ENCODE assay signal across 26 mouse cellular contexts in the genomic region with DNA sequence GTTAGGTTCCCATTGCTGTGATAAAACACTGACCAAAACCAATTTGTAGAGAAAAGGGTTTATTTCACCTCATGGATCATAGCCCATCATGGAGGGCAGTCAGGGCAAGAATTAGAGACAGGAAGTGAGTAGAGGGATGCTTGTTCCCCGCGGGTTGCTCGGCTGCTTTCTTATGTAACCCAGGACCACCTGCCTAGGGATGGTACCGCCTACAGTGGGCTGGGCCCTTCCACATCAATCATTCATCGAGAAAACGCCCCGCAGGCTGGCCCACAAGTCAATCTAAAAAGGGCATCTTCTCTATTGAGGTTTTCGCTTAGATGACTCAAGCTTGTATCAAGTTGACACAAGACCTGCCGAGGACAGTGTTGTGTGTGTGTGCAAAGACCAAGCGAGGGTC. TPM values are rescaled to one million over a fixed set of nuclear protein-coding genes. Genes with fewer than 3 reads are reported as not detected.
DNase-seq lines count a peak whose midpoint lies in the region; ATAC-seq and TF ChIP-seq lines count a peak whose summit lies in the region.
"Had no signal": no experiment of that assay in that cellular context is flagged by ENCODE, and none has a peak within 500 bp of the region (broad histone marks: within the 10 kb centered on the region; RNA-seq: fewer than 3 reads in every experiment).

No protein-coding gene starts in this region.

- 83% methylated on average over 10 of the region's 10 CpGs for WGBS in forebrain, embryonic 16.5 days
- 79% methylated on average over 10 of the region's 10 CpGs for WGBS in forebrain, embryonic 13.5 days
- WGBS in midbrain, embryonic 12.5 days: 75% methylated on average over 10 of the region's 10 CpGs
- WGBS in midbrain, embryonic 10.5 days: 78% methylated on average over 10 of the region's 10 CpGs
- WGBS in hindbrain, embryonic 15.5 days: 79% methylated on average over 10 of the region's 10 CpGs
- 76% methylated on average over 10 of the region's 10 CpGs for WGBS in midbrain, postnatal 0 days

- no peak for TF ChIP-seq CTCF in midbrain, postnatal 0 days (IDR thresholded peaks at IDR 0.05)

- H3K36me3 ChIP-seq in forebrain, embryonic 16.5 days (ENCODE audit: control insufficient read depth, insufficient read depth): no peaks in the 10 kb centered on the region
- no peaks in the 10 kb centered on the region for H3K36me3 ChIP-seq in forebrain, embryonic 13.5 days (ENCODE audit: poor library complexity, severe bottlenecking)
- H3K36me3 ChIP-seq in midbrain, embryonic 12.5 days: no peaks in the 10 kb centered on the region
- no peaks in the 10 kb centered on the region for H3K36me3 ChIP-seq in midbrain, embryonic 10.5 days
- H3K36me3 ChIP-seq in hindbrain, embryonic 15.5 days: no peaks in the 10 kb centered on the region
- H3K36me3 ChIP-seq in midbrain, postnatal 0 days (ENCODE audit: insufficient read depth, low read length): no peaks in the 10 kb centered on the region
- H3K36me3 ChIP-seq: embryonic facial prominence, embryonic 10.5 days; heart, embryonic 15.5 days; intestine, embryonic 15.5 days; limb, embryonic 15.5 days; neural tube, embryonic 12.5 days had no signal

- H3K9me3 ChIP-seq in forebrain, embryonic 16.5 days (ENCODE audit: control insufficient read depth, low read length): no peaks in the 10 kb centered on the region
- no peaks in the 10 kb centered on the region for H3K9me3 ChIP-seq in forebrain, embryonic 13.5 days (replicated peaks)
- no peaks in the 10 kb centered on the region for H3K9me3 ChIP-seq in midbrain, embryonic 12.5 days
- H3K9me3 ChIP-seq in midbrain, embryonic 10.5 days (replicated peaks): no peaks in the 10 kb centered on the region
- no peaks in the 10 kb centered on the region for H3K9me3 ChIP-seq in hindbrain, embryonic 15.5 days
- no peaks in the 10 kb centered on the region for H3K9me3 ChIP-seq in midbrain, postnatal 0 days (ENCODE audit: low read length)
- H3K9me3 ChIP-seq: embryonic facial prominence, embryonic 10.5 days; heart, embryonic 15.5 days; intestine, embryonic 15.5 days; limb, embryonic 15.5 days; neural tube, embryonic 12.5 days had no signal

- no peak for ATAC-seq in forebrain, embryonic 16.5 days
- ATAC-seq in forebrain, embryonic 13.5 days: no peak
- no peak for ATAC-seq in midbrain, embryonic 12.5 days (ENCODE audit: low FRiP score, low read depth)
- no peak for ATAC-seq in hindbrain, embryonic 15.5 days (ENCODE audit: low FRiP score, low read depth)
- ATAC-seq in midbrain, postnatal 0 days (ENCODE audit: low FRiP score): no peak
- ATAC-seq: intestine, embryonic 15.5 days had no signal

- peak overlapping the region; percentile 55 for H3K27ac ChIP-seq in forebrain, embryonic 16.5 days (ENCODE audit: low read length)
- no peak overlapping the region for H3K27ac ChIP-seq in forebrain, embryonic 13.5 days
- H3K27ac ChIP-seq in midbrain, embryonic 12.5 days (replicated peaks): 0 out of 2 replicates have a peak overlapping the region, but pooled peaks have one; percentile 72
- H3K27ac ChIP-seq in midbrain, embryonic 10.5 days (replicated peaks): no peak overlapping the region
- H3K27ac ChIP-seq in hindbrain, embryonic 15.5 days (replicated peaks): peak overlapping the region; percentile 82
- H3K27ac ChIP-seq in midbrain, postnatal 0 days (ENCODE audit: low read depth, low read length): peak overlapping the region; percentile 68
- H3K27ac ChIP-seq: heart, adult 2 months; heart, embryonic 15.5 days; intestine, embryonic 15.5 days; layer of hippocampus, adult 2 months; limb, embryonic 15.5 days; liver, embryonic 14.5 days; neural tube, embryonic 12.5 days had no signal

- no peak overlapping the region for H3K9ac ChIP-seq in forebrain, embryonic 16.5 days (replicated peaks; ENCODE audit: low read depth, low read length)
- no peak overlapping the region for H3K9ac ChIP-seq in forebrain, embryonic 13.5 days
- no peak overlapping the region for H3K9ac ChIP-seq in midbrain, embryonic 12.5 days (replicated peaks)
- no peak overlapping the region for H3K9ac ChIP-seq in hindbrain, embryonic 15.5 days
- H3K9ac ChIP-seq in midbrain, postnatal 0 days (replicated peaks; ENCODE audit: low read length, poor library complexity, severe bottlenecking): no peak overlapping the region
- H3K9ac ChIP-seq: heart, embryonic 15.5 days; intestine, embryonic 15.5 days; limb, embryonic 15.5 days; liver, embryonic 14.5 days; lung, embryonic 14.5 days; neural tube, embryonic 12.5 days had no signal

- no peak overlapping the region for H3K4me2 ChIP-seq in forebrain, embryonic 16.5 days (ENCODE audit: low read length)
- no peak overlapping the region for H3K4me2 ChIP-seq in forebrain, embryonic 13.5 days
- no peak overlapping the region for H3K4me2 ChIP-seq in midbrain, embryonic 12.5 days (replicated peaks)
- no peak overlapping the region for H3K4me2 ChIP-seq in hindbrain, embryonic 15.5 days
- no peak overlapping the region for H3K4me2 ChIP-seq in midbrain, postnatal 0 days (ENCODE audit: low read depth, low read length, poor library complexity, severe bottlenecking)
- H3K4me2 ChIP-seq: heart, embryonic 15.5 days; intestine, embryonic 15.5 days; limb, embryonic 15.5 days; lung, embryonic 14.5 days; neural tube, embryonic 12.5 days had no signal

- no peak for DNase-seq in midbrain, embryonic 10.5 days (ENCODE audit: low spot score)
- DNase-seq in midbrain, postnatal 0 days (ENCODE audit: low spot score): no peak
- DNase-seq in spleen, adult 18-20 months: no peak
- DNase-seq in gastrocnemius, adult 8-10 months (ENCODE audit: low spot score in 2 of 2): no peak
- DNase-seq: adrenal gland, postnatal 36 days; cerebellum, adult 9-10 months; gastrocnemius, postnatal 14 days; heart, adult 2 months; heart, postnatal 36 days; kidney, adult 8-10 months; kidney, postnatal 14 days; layer of hippocampus, postnatal 36 days; lung, embryonic 14.5 days; thymus, postnatal 14 days had no signal

- no peak overlapping the region for H3K4me3 ChIP-seq in forebrain, embryonic 16.5 days (replicated peaks; ENCODE audit: low read length)
- no peak overlapping the region for H3K4me3 ChIP-seq in forebrain, embryonic 13.5 days
- no peak overlapping the region for H3K4me3 ChIP-seq in midbrain, embryonic 12.5 days
- H3K4me3 ChIP-seq in midbrain, embryonic 10.5 days: no peak overlapping the region
- no peak overlapping the region for H3K4me3 ChIP-seq in hindbrain, embryonic 15.5 days
- no peak overlapping the region for H3K4me3 ChIP-seq in midbrain, postnatal 0 days (ENCODE audit: low read depth, low read length)
- H3K4me3 ChIP-seq: embryonic facial prominence, embryonic 10.5 days; heart, adult 2 months; heart, embryonic 15.5 days; intestine, embryonic 15.5 days; layer of hippocampus, adult 2 months; limb, embryonic 15.5 days; neural tube, embryonic 12.5 days had no signal

- H3K27me3 ChIP-seq in forebrain, embryonic 16.5 days (replicated peaks; ENCODE audit: control insufficient read depth, insufficient read depth, low read length): no peaks in the 10 kb centered on the region
- H3K27me3 ChIP-seq in forebrain, embryonic 13.5 days: no peaks in the 10 kb centered on the region
- H3K27me3 ChIP-seq in midbrain, embryonic 12.5 days: no peaks in the 10 kb centered on the region
- H3K27me3 ChIP-seq in midbrain, embryonic 10.5 days (ENCODE audit: low read depth, poor library complexity, severe bottlenecking): peaks cover under 1% of the 10 kb centered on the region; the same call in 1 of the 2 replicates
- no peaks in the 10 kb centered on the region for H3K27me3 ChIP-seq in hindbrain, embryonic 15.5 days
- no peaks in the 10 kb centered on the region for H3K27me3 ChIP-seq in midbrain, postnatal 0 days (ENCODE audit: insufficient read depth, low read length)
- H3K27me3 ChIP-seq: heart, embryonic 15.5 days; intestine, embryonic 15.5 days; limb, embryonic 15.5 days; neural tube, embryonic 12.5 days had no signal

- peaks cover 3% of the 10 kb centered on the region; the same call in 1 of the 2 replicates for H3K4me1 ChIP-seq in forebrain, embryonic 16.5 days (replicated peaks; ENCODE audit: control insufficient read depth, insufficient read depth, low read length)
- peaks cover 13% of the 10 kb centered on the region for H3K4me1 ChIP-seq in forebrain, embryonic 13.5 days
- H3K4me1 ChIP-seq in midbrain, embryonic 12.5 days: peaks cover 6% of the 10 kb centered on the region
- H3K4me1 ChIP-seq in midbrain, embryonic 10.5 days: peaks cover 16% of the 10 kb centered on the region
- peaks cover 13% of the 10 kb centered on the region for H3K4me1 ChIP-seq in hindbrain, embryonic 15.5 days (replicated peaks)
- H3K4me1 ChIP-seq in midbrain, postnatal 0 days (ENCODE audit: insufficient read depth, low read length): no peaks in the 10 kb centered on the region
- H3K4me1 ChIP-seq: neural tube, embryonic 12.5 days had no signal

RNA-seq across cellular contexts. Expression of a gene that starts 37.0 kb away (rescaled TPM):
- 37.4 and 50.4 TPM in 2 replicates for polyA plus RNA-seq in forebrain, embryonic 16.5 days (2015; fragmentation: Nextera tagmentation; extraction: Ambion mirVana)
- polyA plus RNA-seq in forebrain, embryonic 13.5 days (2015; fragmentation: Nextera tagmentation; extraction: Ambion mirVana): 20.9 and 25.3 TPM in 2 replicates
- polyA plus RNA-seq in midbrain, embryonic 12.5 days (2016; fragmentation: Nextera tagmentation; extraction: Ambion mirVana): 31.0 and 36.0 TPM in 2 replicates
- polyA plus RNA-seq in midbrain, embryonic 10.5 days (2016; fragmentation: Nextera tagmentation; extraction: Ambion mirVana): 13.2 and 16.7 TPM in 2 replicates
- 72.4 and 77.2 TPM in 2 replicates for polyA plus RNA-seq in hindbrain, embryonic 15.5 days (2015; fragmentation: Nextera tagmentation; extraction: Ambion mirVana)
- total RNA-seq in midbrain, postnatal 0 days (2014; rRNA removed): 172 and 179 TPM in 2 replicates
- 108 and 111 TPM in 2 replicates for polyA plus RNA-seq in midbrain, postnatal 0 days (2015; fragmentation: Nextera tagmentation; extraction: Ambion mirVana)
- total RNA-seq in gastrocnemius, adult 8-10 months (2022): 1 to 10 TPM; 4.8 to 9.8 (median 7.4) TPM
- total RNA-seq: megakaryocyte, adult 5-6 weeks had no signal

Comparison
In these comparisons a context has a peak if more than half of its experiments do, and no peak if none do; other contexts are left out.
1. H3K27ac ChIP-seq: peak in forebrain, embryonic 16.5 days (single experiment), midbrain, embryonic 12.5 days (single experiment), hindbrain, embryonic 15.5 days (single experiment) and midbrain, postnatal 0 days (single experiment); none in forebrain, embryonic 13.5 days (single experiment) and midbrain, embryonic 10.5 days (single experiment).